Mouse (Mus musculus): ENCODE measurements around the gene R3hdm2. TPM values are rescaled to one million over a fixed set of nuclear protein-coding genes. Genes with fewer than 3 reads are reported as not detected.

R3hdm2 gene
- total RNA-seq, 2 experiments from 2014 or later = 164 to 167 TPM

- DNase-seq (ENCODE audit: low spot score in 2 of 2) = peak; percentile 55 to 90
Measured at GRCm38 (mm10) chr10:127537854-127538583, 157.9 kb downstream of the R3hdm2 start.

GRCm38 (mm10) chr10:127541510-127541909, 161.4 kb downstream of the R3hdm2 start:
- DNase-seq (ENCODE audit: low spot score in 2 of 2) = no peak

GRCm38 (mm10) chr10:127542084-127542483, 162.0 kb downstream of the R3hdm2 start:
- peak in 1 of 2 experiments; percentile 64 for DNase-seq (ENCODE audit: low spot score in 2 of 2)

- no peak for DNase-seq (ENCODE audit: low spot score in 2 of 2)
Measured at GRCm38 (mm10) chr10:127542720-127543119, 162.6 kb downstream of the R3hdm2 start.

- DNase-seq (ENCODE audit: low spot score in 2 of 2) = no peak
Measured at GRCm38 (mm10) chr10:127543916-127544315, 163.8 kb downstream of the R3hdm2 start.

- DNase-seq (ENCODE audit: low spot score in 2 of 2) = no peak
Measured at GRCm38 (mm10) chr10:127544375-127544774, 164.2 kb downstream of the R3hdm2 start.

GRCm38 (mm10) chr10:127546505-127546904, 166.4 kb downstream of the R3hdm2 start:
- DNase-seq (ENCODE audit: low spot score in 2 of 2) = no peak

- DNase-seq (ENCODE audit: low spot score in 2 of 2) = no peak
Measured at GRCm38 (mm10) chr10:127548236-127548635, 168.1 kb downstream of the R3hdm2 start.

Other genes starting within 250 kb of the R3hdm2 start
- gene B4galnt1, start 215.1 kb upstream of the R3hdm2 start, total RNA-seq (2021) = 100 to 1,000 TPM; 122 to 124 TPM
- 10 to 100 TPM; 10.2 to 13.5 TPM for gene Slc26a10, start 199.7 kb upstream of the R3hdm2 start, total RNA-seq (2021)
- gene Arhgef25, start 190.2 kb upstream of the R3hdm2 start, total RNA-seq (2021) = 100 to 1,000 TPM; 338 to 373 TPM
- gene Dtx3, start 184.6 kb upstream of the R3hdm2 start, total RNA-seq (2021) = 100 to 1,000 TPM; 210 to 217 TPM
- gene Pip4k2c, start 168.7 kb upstream of the R3hdm2 start, total RNA-seq (2021) = 100 to 1,000 TPM; 103 to 114 TPM
- 100 to 1,000 TPM; 839 to 860 TPM for gene Kif5a, start 117.0 kb upstream of the R3hdm2 start, total RNA-seq (2021)
- gene Dctn2, start 114.0 kb upstream of the R3hdm2 start, total RNA-seq (2021) = 100 to 1,000 TPM; 253 to 259 TPM
- 10 to 100 TPM; 48.1 to 53.2 TPM for gene Mbd6, start 91.3 kb upstream of the R3hdm2 start, total RNA-seq (2021)
- 10 to 100 TPM; 55.2 to 57.5 TPM for gene Mars, start 68.5 kb upstream of the R3hdm2 start, total RNA-seq (2021)
- gene Arhgap9, start 58.4 kb upstream of the R3hdm2 start, total RNA-seq (2021) = under 1 TPM; 0.84 to 0.92 TPM
- 1 to 10 TPM; 1.5 to 2.0 TPM for gene Gli1, start 38.4 kb upstream of the R3hdm2 start, total RNA-seq (2021)
- not detected for gene Inhbe, start 25.9 kb upstream of the R3hdm2 start, total RNA-seq (2021)
- gene Inhbc, start 9.9 kb upstream of the R3hdm2 start, total RNA-seq (2021) = not detected
- 1 to 10 TPM; 2.4 to 3.5 TPM for gene Stac3, start 121.4 kb downstream of the R3hdm2 start, total RNA-seq (2021)
- gene Ndufa4l2, start 134.6 kb downstream of the R3hdm2 start, total RNA-seq (2021) = 1 to 10 TPM; 3.6 to 3.8 TPM
- 10 to 100 TPM; 24.2 to 25.3 TPM for gene Shmt2, start 142.1 kb downstream of the R3hdm2 start, total RNA-seq (2021)
- gene Nxph4, start 154.2 kb downstream of the R3hdm2 start, total RNA-seq (2021) = 1 to 10 TPM; 1.2 to 1.3 TPM
- gene Lrp1, start 240.8 kb downstream of the R3hdm2 start, total RNA-seq (2021) = 100 to 1,000 TPM; 284 to 294 TPM

All from layer of hippocampus, adult 18-20 months (tissue).